Mouse (Mus musculus): ENCODE results near the gene Gja3.
"Not testable (repeated sequence)": the region's sequence is repeated elsewhere in the genome, so short reads cannot be mapped to it uniquely, and the experiment has no call there.

Gja3 gene

GRCm38 (mm10) chr14:57034926-57035498, 22.9 kb downstream of the Gja3 start:
- in situ Hi-C loops (cut with MboI), result no loop called here

GRCm38 (mm10) chr14:57034135-57034534, 23.8 kb downstream of the Gja3 start:
- in situ Hi-C loops (cut with MboI), result no loop called here

- in situ Hi-C loops (cut with MboI), result no loop called here
Measured at GRCm38 (mm10) chr14:57032850-57033249, 25.1 kb downstream of the Gja3 start.

- in situ Hi-C loops (cut with MboI), result no loop called here
Measured at GRCm38 (mm10) chr14:57018436-57018835, 39.5 kb downstream of the Gja3 start.

- in situ Hi-C loops (cut with MboI), result not testable (repeated sequence)
Measured at GRCm38 (mm10) chr14:57016806-57017205, 41.1 kb downstream of the Gja3 start.

- in situ Hi-C loops (cut with MboI), result no loop called here
Measured at GRCm38 (mm10) chr14:56988621-56989020, 69.3 kb downstream of the Gja3 start.
